ENCODE assay signal across 8 mouse cellular contexts in the genomic region with DNA sequence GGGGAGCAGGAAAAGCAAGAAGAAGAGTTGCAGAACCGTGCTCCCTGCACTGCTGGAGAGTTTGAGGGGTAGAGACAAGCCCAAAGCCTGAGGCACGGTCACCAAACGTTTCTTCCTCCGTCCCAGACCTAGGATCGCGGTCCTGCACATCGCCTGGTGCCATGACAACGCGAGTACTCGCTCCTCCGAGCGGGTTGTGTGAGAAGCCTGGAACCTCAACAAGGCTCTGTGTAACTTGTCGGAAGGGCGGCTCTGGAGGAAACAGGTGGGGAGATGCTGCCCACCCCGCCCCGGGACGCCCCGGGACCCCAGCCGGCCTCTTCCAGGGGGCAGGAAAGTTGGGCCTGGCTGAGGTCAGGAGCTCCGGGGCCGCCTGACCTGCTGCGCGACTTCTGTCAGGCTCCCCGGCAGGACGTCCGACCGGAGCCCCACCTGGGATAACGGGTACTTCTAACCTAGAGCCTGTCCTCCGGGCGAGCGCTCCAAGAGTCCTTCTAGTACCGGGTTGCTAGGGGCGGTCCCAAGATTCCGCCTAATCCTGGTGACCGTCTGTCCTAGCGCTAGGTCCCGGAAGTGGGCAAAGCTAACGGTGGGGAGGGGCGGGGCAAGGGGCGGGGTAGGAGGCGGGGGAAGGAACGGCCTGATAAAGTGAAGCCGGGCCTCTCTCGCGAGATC. TPM values are rescaled to one million over a fixed set of nuclear protein-coding genes. Genes with fewer than 3 reads are reported as not detected.
A peak's percentile ranks its signal among the peaks of the same experiment; 100 is the strongest.
DNase-seq lines count a peak whose midpoint lies in the region; ATAC-seq and TF ChIP-seq lines count a peak whose summit lies in the region.

A gene (minus strand): TSS at position 590 of the 675 bp plus-strand sequence.

- ATAC-seq in heart, embryonic 16.5 days (replicated peaks; ENCODE audit: extremely low read depth, insufficient read depth, low FRiP score) = peak; percentile 10; the same call in 1 of the 2 replicates
- peak; percentile 92 for ATAC-seq in intestine, embryonic 14.5 days (replicated peaks; ENCODE audit: low FRiP score, low TSS enrichment, low read depth)
- no peak; the same call in 1 of the 2 replicates for ATAC-seq in midbrain, embryonic 14.5 days (ENCODE audit: low FRiP score, low TSS enrichment)
- ATAC-seq in monocyte, adult 5-6 weeks (replicated peaks; ENCODE audit: insufficient number of reproducible peaks, low FRiP score, low TSS enrichment, poor library complexity, severe bottlenecking) = no peak

- peak within 1 kb of the TSS; percentile 88 for H3K4me2 ChIP-seq in heart, embryonic 16.5 days (ENCODE audit: low read depth, low read length)
- peak within 1 kb of the TSS; percentile 84 for H3K4me2 ChIP-seq in intestine, embryonic 14.5 days (ENCODE audit: low read length)
- H3K4me2 ChIP-seq in midbrain, embryonic 14.5 days (ENCODE audit: low read length) = peak within 1 kb of the TSS; percentile 76

- peak within 1 kb of the TSS; percentile 94 for H3K9ac ChIP-seq in heart, embryonic 16.5 days (ENCODE audit: low read length)
- H3K9ac ChIP-seq in intestine, embryonic 14.5 days (ENCODE audit: low read length) = peak within 1 kb of the TSS; percentile 94
- peak within 1 kb of the TSS; percentile 93 for H3K9ac ChIP-seq in midbrain, embryonic 14.5 days (replicated peaks; ENCODE audit: low read length)

- no peaks in the 10 kb centered on the region for H3K27me3 ChIP-seq in heart, embryonic 16.5 days (ENCODE audit: control insufficient read depth, insufficient read depth, low read length)
- H3K27me3 ChIP-seq in E14TG2a.4 (ENCODE audit: insufficient read depth, low read length) = no peaks in the 10 kb centered on the region; the same call in 1 of the 2 replicates
- H3K27me3 ChIP-seq in intestine, embryonic 14.5 days (replicated peaks; ENCODE audit: control insufficient read depth, insufficient read depth, low read length) = no peaks in the 10 kb centered on the region
- H3K27me3 ChIP-seq in midbrain, embryonic 14.5 days (ENCODE audit: control insufficient read depth, insufficient read depth, low read length) = no peaks in the 10 kb centered on the region

- no peaks in the 10 kb centered on the region for H3K9me3 ChIP-seq in heart, embryonic 16.5 days (replicated peaks; ENCODE audit: control insufficient read depth, low read length)
- H3K9me3 ChIP-seq in E14TG2a.4 (ENCODE audit: low read length) = no peaks in the 10 kb centered on the region
- H3K9me3 ChIP-seq in intestine, embryonic 14.5 days (ENCODE audit: control insufficient read depth, low read length) = no peaks in the 10 kb centered on the region
- H3K9me3 ChIP-seq in midbrain, embryonic 14.5 days (ENCODE audit: control insufficient read depth, low read length) = no peaks in the 10 kb centered on the region

- peaks cover 10% of the 10 kb centered on the region for H3K36me3 ChIP-seq in heart, embryonic 16.5 days (ENCODE audit: control insufficient read depth, insufficient read depth)
- peaks cover 34% of the 10 kb centered on the region for H3K36me3 ChIP-seq in E14TG2a.4 (ENCODE audit: insufficient read depth, low read length)
- peaks cover 5% of the 10 kb centered on the region for H3K36me3 ChIP-seq in intestine, embryonic 14.5 days (ENCODE audit: control insufficient read depth, insufficient read depth, low read length)
- H3K36me3 ChIP-seq in midbrain, embryonic 14.5 days (ENCODE audit: control insufficient read depth, insufficient read depth, low read length) = peaks cover 12% of the 10 kb centered on the region

- H3K4me3 ChIP-seq in heart, embryonic 16.5 days (ENCODE audit: low read length) = peak within 1 kb of the TSS; percentile 78
- H3K4me3 ChIP-seq in E14TG2a.4 (replicated peaks; ENCODE audit: low read length) = peak within 1 kb of the TSS; percentile 99
- peak within 1 kb of the TSS; percentile 87 for H3K4me3 ChIP-seq in intestine, embryonic 14.5 days (ENCODE audit: low read depth, low read length)
- H3K4me3 ChIP-seq in midbrain, embryonic 14.5 days (replicated peaks; ENCODE audit: low read depth, low read length) = peak within 1 kb of the TSS; percentile 83

- no peak for TF ChIP-seq CTCF in E14TG2a.4 (conservative IDR thresholded peaks at IDR 0.05; ENCODE audit: low read length)

- H3K27ac ChIP-seq in heart, embryonic 16.5 days (ENCODE audit: low read length) = peak within 1 kb of the TSS; percentile 99
- peak within 1 kb of the TSS; percentile 83 for H3K27ac ChIP-seq in intestine, embryonic 14.5 days (ENCODE audit: low read depth)
- peak within 1 kb of the TSS; percentile 93 for H3K27ac ChIP-seq in midbrain, embryonic 14.5 days (replicated peaks; ENCODE audit: low read depth, low read length)

- DNase-seq in heart, adult 8-10 months (ENCODE audit: low spot score) = no peak
- peak; percentile 65 for DNase-seq in embryo, embryonic 10.5 days (ENCODE audit: low spot score)
- DNase-seq in intestine, embryonic 14.5 days (ENCODE audit: low spot score) = no peak
- DNase-seq in midbrain, embryonic 14.5 days = peak; percentile 71
- DNase-seq in spleen, adult 18-20 months = no peak

- WGBS in heart, embryonic 16.5 days = under 1% methylated on average over 43 of the region's 45 CpGs
- under 1% methylated on average over 45 of the region's 45 CpGs for WGBS in intestine, embryonic 14.5 days
- WGBS in midbrain, embryonic 14.5 days = under 1% methylated on average over 45 of the region's 45 CpGs

- H3K4me1 ChIP-seq in heart, embryonic 16.5 days (ENCODE audit: control insufficient read depth, insufficient read depth, low read length) = peaks cover 28% of the 10 kb centered on the region
- peaks cover 55% of the 10 kb centered on the region for H3K4me1 ChIP-seq in E14TG2a.4 (replicated peaks; ENCODE audit: low read depth, low read length)
- H3K4me1 ChIP-seq in intestine, embryonic 14.5 days (replicated peaks; ENCODE audit: control insufficient read depth, insufficient read depth, low read length) = peaks cover 15% of the 10 kb centered on the region
- H3K4me1 ChIP-seq in midbrain, embryonic 14.5 days (ENCODE audit: control insufficient read depth, insufficient read depth, low read length) = peaks cover 18% of the 10 kb centered on the region

RNA-seq across cellular contexts. Expression of the gene that starts here (rescaled TPM):
- polyA plus RNA-seq in heart, embryonic 16.5 days (2015; fragmentation: Nextera tagmentation; extraction: Ambion mirVana) = 0.15 and 0.56 TPM in 2 replicates
- total RNA-seq in heart, adult 8-10 months (2022) = not detected
- polyA plus RNA-seq in intestine, embryonic 14.5 days (2014; fragmentation: Nextera tagmentation; extraction: Ambion mirVana) = 0.28 TPM in 1 of 2 replicates, not detected in the other
- 0.23 and 0.63 TPM in 2 replicates for polyA plus RNA-seq in midbrain, embryonic 14.5 days (2014; fragmentation: Nextera tagmentation; extraction: Ambion mirVana)
- total RNA-seq in monocyte, adult 5-6 weeks (2017) = 1.5 TPM in 1 of 3 replicates, not detected in the others

Comparison
In these comparisons a context has a peak if more than half of its experiments do, and no peak if none do; other contexts are left out.
1. Peak in ATAC-seq, H3K4me3 ChIP-seq, H3K27ac ChIP-seq, H3K9ac ChIP-seq and H3K4me2 ChIP-seq in heart, embryonic 16.5 days; RNA of the gene not detected or under 1 TPM.
2. Peak in ATAC-seq, H3K4me3 ChIP-seq, H3K27ac ChIP-seq, H3K9ac ChIP-seq and H3K4me2 ChIP-seq in intestine, embryonic 14.5 days; RNA of the gene not detected or under 1 TPM.
3. Peak in DNase-seq, H3K4me3 ChIP-seq, H3K27ac ChIP-seq, H3K9ac ChIP-seq and H3K4me2 ChIP-seq in midbrain, embryonic 14.5 days; RNA of the gene not detected or under 1 TPM.